In genomic region chr19:20513181-20513580, GRCm38 (mm10) we compare ENCODE assay signal across 21 mouse cellular contexts. TPM values are rescaled to one million over a fixed set of nuclear protein-coding genes. Genes with fewer than 3 reads are reported as not detected.
"Had no signal": no experiment of that assay in that cellular context is flagged by ENCODE, and none has a peak within 500 bp of the region (broad histone marks: within the 10 kb centered on the region; RNA-seq: fewer than 3 reads in every experiment).

No protein-coding gene starts in this region.

- DNase-seq: kidney, adult 2 months; kidney, postnatal 25 days; left cerebral cortex, postnatal 4 days; liver, postnatal 0 days; retina, postnatal 1 day; right cerebral cortex, postnatal 25 days; spleen, adult 18-20 months; thymus, adult 2 months; thymus, postnatal 14 days; thymus, postnatal 4 days had no signal

- ATAC-seq: liver, postnatal 0 days; midbrain, embryonic 13.5 days; midbrain, embryonic 16.5 days had no signal

- H3K27me3 ChIP-seq: limb, embryonic 12.5 days; limb, embryonic 15.5 days; megakaryocyte, embryonic 14.5 days; midbrain, embryonic 13.5 days; neural tube, embryonic 13.5 days; stomach, embryonic 15.5 days had no signal

- H3K36me3 ChIP-seq: limb, embryonic 12.5 days; limb, embryonic 15.5 days; midbrain, embryonic 10.5 days; midbrain, embryonic 13.5 days; neural tube, embryonic 13.5 days; stomach, embryonic 15.5 days had no signal

- H3K4me3 ChIP-seq: limb, embryonic 12.5 days; limb, embryonic 15.5 days; megakaryocyte, embryonic 14.5 days; midbrain, embryonic 10.5 days; midbrain, embryonic 13.5 days; myocyte; neural tube, embryonic 13.5 days; stomach, embryonic 15.5 days had no signal

- H3K27ac ChIP-seq: kidney, postnatal 0 days; limb, embryonic 12.5 days; limb, embryonic 15.5 days; liver, embryonic 14.5 days; midbrain, embryonic 10.5 days; midbrain, embryonic 13.5 days; neural tube, embryonic 13.5 days; stomach, embryonic 15.5 days had no signal

- H3K4me1 ChIP-seq: limb, embryonic 12.5 days; limb, embryonic 15.5 days; megakaryocyte, embryonic 14.5 days; midbrain, embryonic 13.5 days; neural tube, embryonic 13.5 days had no signal

RNA-seq across cellular contexts. Expression of gene Aldh1a1, which starts 20.7 kb away (rescaled TPM):
- polyA plus RNA-seq: limb, embryonic 12.5 days; myocyte had no signal
